Mouse (Mus musculus) MEL (cell line): ENCODE measurements at regions not wholly inside any gene's neighbourhood (a gene's known extent, or its start where the extent isn't known, plus 50 kb on each side); places are given as distances from the start of the nearest gene placed in this dataset.
A peak's percentile ranks its signal among the peaks of the same experiment; 100 is the strongest.

ENCODE experiments used
- DNase-seq: peaks from one replicate; pipeline ENCODE4 v3.0.0; 2011; ENCODE audit warnings: low read depth, low spot score
- H3K27ac ChIP-seq: 2 replicates; pipeline ENCODE4 v1.5.1; 2012; ENCODE audit warnings: low read depth, mild to moderate bottlenecking, control low read depth, low read length, moderate library complexity; ENCODE audit not compliant: control insufficient read depth
- H3K27me3 ChIP-seq, 2 experiments: fragments of 150-350 bp in 1 of 2; sonication (generic) in 1 of 2; 2 replicates each; pipeline ENCODE4 v1.6.1; 2012; ENCODE audit warnings: low read length in 2 of 2, mild to moderate bottlenecking in 2 of 2, improper control_type of control experiment in 1 of 2, moderate library complexity in 1 of 2; ENCODE audit not compliant: insufficient read depth in 2 of 2, control insufficient read depth in 1 of 2
- H3K36me3 ChIP-seq, 2 experiments: 2 replicates each; pipeline ENCODE4 v1.6.1; 2012 to 2014; ENCODE audit warnings: low read length in 2 of 2, improper control_type of control experiment in 1 of 2, inconsistent platforms in 1 of 2, mild to moderate bottlenecking in 1 of 2; ENCODE audit not compliant: insufficient read depth in 2 of 2, control insufficient read depth in 1 of 2
- H3K4me1 ChIP-seq, 2 experiments: fragments of 150-350 bp in 1 of 2; sonication (generic) in 1 of 2; 2 replicates each; pipeline ENCODE4 v1.6.1; 2012; ENCODE audit warnings: low read length in 2 of 2, improper control_type of control experiment in 1 of 2, mild to moderate bottlenecking in 1 of 2; ENCODE audit not compliant: insufficient read depth in 2 of 2, control insufficient read depth in 1 of 2
- H3K4me3 ChIP-seq, 2 experiments: fragments of 150-350 bp in 1 of 2; sonication (generic) in 1 of 2; 2 replicates each; pipeline ENCODE4 v1.5.1; 2012; ENCODE audit warnings: low read depth in 2 of 2, low read length in 2 of 2, mild to moderate bottlenecking in 2 of 2, moderate library complexity in 2 of 2, control low read depth in 1 of 2, improper control_type of control experiment in 1 of 2; ENCODE audit not compliant: control insufficient read depth in 1 of 2, insufficient read depth in 1 of 2
- H3K79me2 ChIP-seq: 2 replicates; pipeline ENCODE4 v1.6.1; 2012; ENCODE audit warnings: mild to moderate bottlenecking, low read length, moderate library complexity; ENCODE audit not compliant: control insufficient read depth, poor library complexity, insufficient read depth
- H3K9ac ChIP-seq: 2 replicates; pipeline ENCODE4 v1.6.1; 2012; ENCODE audit warnings: low read depth, mild to moderate bottlenecking, control low read depth, low read length, moderate library complexity; ENCODE audit not compliant: control insufficient read depth, poor library complexity, severe bottlenecking
- H3K9me3 ChIP-seq: fragments of 150-350 bp; sonication (generic); replicated peaks from 2 replicates; pipeline ENCODE4 v1.6.1; 2012; ENCODE audit warnings: mild to moderate bottlenecking, low read length, improper control_type of control experiment, moderate library complexity; ENCODE audit not compliant: insufficient read depth
- EP300 ChIP-seq, 2 experiments: IDR thresholded peaks; 2 replicates each; pipeline ENCODE4 v1.6.1; 2011; ENCODE audit warnings: improper control_type of control experiment in 2 of 2, low read length in 2 of 2, low read depth in 1 of 2, mild to moderate bottlenecking in 1 of 2
- ETS1 ChIP-seq: IDR thresholded peaks from 2 replicates; pipeline ENCODE4 v1.6.1; 2012; ENCODE audit warnings: low read depth, mild to moderate bottlenecking, inconsistent platforms, low read length, improper control_type of control experiment, moderate library complexity
- GATA1 ChIP-seq: IDR thresholded peaks from 2 replicates; pipeline ENCODE4 v1.6.1; 2011; ENCODE audit warnings: low read depth, low read length, improper control_type of control experiment
- KAT2A ChIP-seq: conservative IDR thresholded peaks from 2 replicates; pipeline ENCODE4 v1.6.1; 2012; ENCODE audit warnings: low read depth, low read length, improper control_type of control experiment, inconsistent platforms
- MAX ChIP-seq: IDR thresholded peaks from 2 replicates; pipeline ENCODE4 v1.6.1; 2011; ENCODE audit warnings: low read length, improper control_type of control experiment
- MYC ChIP-seq: IDR thresholded peaks from 2 replicates; pipeline ENCODE4 v1.6.1; 2011; ENCODE audit warnings: low read depth, mild to moderate bottlenecking, low read length, improper control_type of control experiment, moderate library complexity
- POLR2A ChIP-seq, 2 experiments: IDR thresholded peaks; 2 replicates each; pipeline ENCODE4 v1.6.1; 2011 to 2012; ENCODE audit warnings: low read length in 2 of 2, mild to moderate bottlenecking in 2 of 2, control low read depth in 1 of 2, improper control_type of control experiment in 1 of 2, low read depth in 1 of 2, moderate library complexity in 1 of 2; ENCODE audit not compliant: control insufficient read depth in 1 of 2, insufficient read depth in 1 of 2, poor library complexity in 1 of 2
- POLR2AphosphoS5 ChIP-seq: IDR thresholded peaks from 2 replicates; pipeline ENCODE4 v1.6.1; 2012; ENCODE audit warnings: low read depth, borderline replicate concordance, mild to moderate bottlenecking, inconsistent platforms, low read length, moderate library complexity, mixed read lengths
- SMC3 ChIP-seq: IDR thresholded peaks from 2 replicates; pipeline ENCODE4 v1.6.1; 2011; ENCODE audit warnings: low read depth, low read length, improper control_type of control experiment
- TAL1 ChIP-seq: IDR thresholded peaks from 2 replicates; pipeline ENCODE4 v1.6.1; 2012; ENCODE audit warnings: mild to moderate bottlenecking, inconsistent platforms, low read length, moderate library complexity, mixed read lengths
- UBTF ChIP-seq: IDR thresholded peaks from 2 replicates; pipeline ENCODE4 v1.6.1; 2012; ENCODE audit warnings: low read depth, mild to moderate bottlenecking, inconsistent platforms, low read length, improper control_type of control experiment, moderate library complexity, borderline replicate concordance; ENCODE audit not compliant: insufficient read depth
- USF1 ChIP-seq: IDR thresholded peaks from 2 replicates; pipeline ENCODE4 v1.6.1; 2014; ENCODE audit warnings: low read depth, mild to moderate bottlenecking, inconsistent platforms, low read length, improper control_type of control experiment, moderate library complexity

- no peak overlapping the region for H3K9ac ChIP-seq
- no peak for DNase-seq
- H3K9me3 ChIP-seq, result no peaks in the 10 kb centered on the region
- no peaks in the 10 kb centered on the region for H3K79me2 ChIP-seq
- H3K4me1 ChIP-seq, result peaks cover 0 to 5% of the 10 kb centered on the region in 2 experiments; a peak in 1 of 4 replicates
- H3K27me3 ChIP-seq, result peaks cover 0 to 3% of the 10 kb centered on the region in 2 experiments; a peak in 1 of 4 replicates
- H3K27ac ChIP-seq, result no peak overlapping the region
- H3K4me3 ChIP-seq, result no peak overlapping the region
- TF ChIP-seq KAT2A (no peak), MAX (no peak), TAL1 (no peak), USF1 (no peak), SMC3 (no peak), ETS1 (no peak), MYC (no peak), UBTF (no peak), POLR2AphosphoS5 (no peak)
- 0 out of 4 replicates have a peak, but pooled peaks cover 0 to 2% of the 10 kb centered on the region in 2 experiments for H3K36me3 ChIP-seq
Observed at GRCm38 (mm10) chr5:91274411-91274810, 128.4 kb downstream of the Btc start.

GRCm38 (mm10) chr5:91278466-91278865 lies 124.3 kb downstream of the Btc start:
- no peaks in the 10 kb centered on the region for H3K79me2 ChIP-seq
- H3K27me3 ChIP-seq, result peaks cover 0 to 3% of the 10 kb centered on the region in 2 experiments; a peak in 1 of 4 replicates
- no peak overlapping the region for H3K4me3 ChIP-seq
- no peak for TF ChIP-seq POLR2A (IDR thresholded peaks at IDR 0.05; ENCODE audit: control insufficient read depth in 1 of 2, insufficient read depth in 1 of 2, low read depth in 1 of 2, low read length in 2 of 2, poor library complexity in 1 of 2)
- no peak for TF ChIP-seq GATA1
- 0 out of 2 replicates have a peak, but pooled peaks have one; percentile 7 for TF ChIP-seq ETS1
- no peak for TF ChIP-seq TAL1
- H3K36me3 ChIP-seq, result peaks cover 0 to 7% of the 10 kb centered on the region in 2 experiments; a peak in 2 of 4 replicates
- H3K9me3 ChIP-seq, result no peaks in the 10 kb centered on the region
- peaks cover 3 to 13% of the 10 kb centered on the region in 2 experiments; a peak in 2 of 4 replicates for H3K4me1 ChIP-seq
- peak; percentile 53 for DNase-seq
- H3K9ac ChIP-seq, result no peak overlapping the region
- H3K27ac ChIP-seq, result no peak overlapping the region

- Histone ChIP-seq H3K9me3 (no peaks in the 10 kb centered on the region), H3K27ac (no peak overlapping the region), H3K27me3 (peaks cover 1 to 3% of the 10 kb centered on the region in 2 experiments; a peak in 1 of 4 replicates), H3K4me3 (no peak overlapping the region), H3K4me1 (peaks cover 3 to 13% of the 10 kb centered on the region in 2 experiments; a peak in 2 of 4 replicates), H3K79me2 (no peaks in the 10 kb centered on the region), H3K36me3 (peaks cover 0 to 7% of the 10 kb centered on the region in 2 experiments; a peak in 2 of 4 replicates), H3K9ac (no peak overlapping the region)
- TF ChIP-seq GATA1 (peak; percentile 61; the same call in 1 of the 2 replicates), ETS1 (no peak), UBTF (no peak), EP300 (IDR thresholded peaks at IDR 0.05; ENCODE audit: low read depth in 1 of 2, low read length in 2 of 2) (peak; percentile 10 to 45; a peak in 2 of 4 replicates)
- DNase-seq, result peak; percentile 10
Observed at GRCm38 (mm10) chr5:91279464-91279863, 123.3 kb downstream of the Btc start.
